ENCODE assay signal across 29 mouse cellular contexts in genomic region chr13:104100416-104100815, GRCm38 (mm10). TPM values are rescaled to one million over a fixed set of nuclear protein-coding genes. Genes with fewer than 3 reads are reported as not detected.
DNase-seq lines count a peak whose midpoint lies in the region; ATAC-seq and TF ChIP-seq lines count a peak whose summit lies in the region.
"Had no signal": no experiment of that assay in that cellular context is flagged by ENCODE, and none has a peak within 500 bp of the region (broad histone marks: within the 10 kb centered on the region; RNA-seq: fewer than 3 reads in every experiment).

No protein-coding gene starts in this region.

- H3K27ac ChIP-seq in heart, adult 2 months, result no peak overlapping the region
- no peak overlapping the region for H3K27ac ChIP-seq in layer of hippocampus, adult 2 months
- H3K27ac ChIP-seq in MEL (ENCODE audit: control insufficient read depth, low read depth, low read length), result no peak overlapping the region
- H3K27ac ChIP-seq: forebrain, embryonic 13.5 days; gastrocnemius, adult 2 months; heart, embryonic 13.5 days; hindbrain, embryonic 12.5 days; kidney, postnatal 0 days; limb, embryonic 12.5 days; liver, embryonic 13.5 days; macrophage; neural tube, embryonic 12.5 days had no signal

- TF ChIP-seq EP300 in heart, adult 2 months (IDR thresholded peaks at IDR 0.05; ENCODE audit: insufficient read depth, low read depth, low read length), result no peak
- no peak for TF ChIP-seq EP300 in MEL (IDR thresholded peaks at IDR 0.05; ENCODE audit: low read depth in 1 of 2, low read length in 2 of 2)

- ATAC-seq in megakaryocyte-erythroid progenitor cell, adult 5-6 weeks (replicated peaks; ENCODE audit: low FRiP score, low TSS enrichment, poor library complexity, severe bottlenecking), result peak; percentile 66
- ATAC-seq: forebrain, embryonic 13.5 days; inflammation-experienced regulatory T-cells, adult 6 months had no signal

- intact Hi-C loops in heart, adult 2 months (cut with DNase I), result no loop called here

- H3K79me2 ChIP-seq in heart, adult 2 months (replicated peaks; ENCODE audit: control insufficient read depth, insufficient read depth, low read length), result no peaks in the 10 kb centered on the region
- no peaks in the 10 kb centered on the region; the same call in 1 of the 2 replicates for H3K79me2 ChIP-seq in MEL (ENCODE audit: control insufficient read depth, insufficient read depth, low read length, poor library complexity)

- no peak for TF ChIP-seq POLR2A in heart, adult 2 months (IDR thresholded peaks at IDR 0.05; ENCODE audit: insufficient read depth, low read depth, low read length)
- TF ChIP-seq POLR2A in MEL (IDR thresholded peaks at IDR 0.05; ENCODE audit: control insufficient read depth in 1 of 2, insufficient read depth in 1 of 2, low read depth in 1 of 2, low read length in 2 of 2, poor library complexity in 1 of 2), result no peak

- DNase-seq in heart, adult 11 months, result peak; percentile 60
- DNase-seq in heart, adult 2 months, result no peak
- no peak for DNase-seq in layer of hippocampus, adult 2 months (ENCODE audit: low spot score in 2 of 2)
- DNase-seq in layer of hippocampus, postnatal 10 days (ENCODE audit: low spot score in 2 of 2), result no peak
- no peak for DNase-seq in MEL (ENCODE audit: low read depth, low spot score)
- no peak for DNase-seq in adrenal gland, postnatal 10 days
- no peak for DNase-seq in gastrocnemius, adult 18-20 months (ENCODE audit: low spot score)
- DNase-seq: adrenal gland, postnatal 14 days; cerebellum, adult 11 months; cerebellum, adult 9-10 months; cerebellum, postnatal 36 days; gastrocnemius, adult 2 months; gastrocnemius, postnatal 36 days; heart, postnatal 10 days; kidney, adult 8-10 months; layer of hippocampus, adult 9-11 months; liver, embryonic 13.5 days; lung, adult 2 months; lung, postnatal 10 days had no signal

- TF ChIP-seq CTCF in heart, adult 2 months (IDR thresholded peaks at IDR 0.05), result no peak
- TF ChIP-seq CTCF in layer of hippocampus, adult 2 months (conservative IDR thresholded peaks at IDR 0.05), result peak; percentile 28
- TF ChIP-seq CTCF in MEL (IDR thresholded peaks at IDR 0.05 in 2 of 3, conservative IDR thresholded peaks at IDR 0.05 in 1 of 3; ENCODE audit: control insufficient read depth in 1 of 3, insufficient read depth in 1 of 3, low read depth in 2 of 3, low read length in 3 of 3, poor library complexity in 1 of 3, severe bottlenecking in 1 of 3), result peak in 2 of 3 experiments; percentile 19 to 31; a peak in 1 of 6 replicates

- H3K9ac ChIP-seq in heart, adult 2 months (ENCODE audit: low read depth, low read length), result no peak overlapping the region
- no peak overlapping the region for H3K9ac ChIP-seq in MEL (ENCODE audit: control insufficient read depth, low read depth, low read length, poor library complexity, severe bottlenecking)
- H3K9ac ChIP-seq: forebrain, embryonic 13.5 days; heart, embryonic 13.5 days; hindbrain, embryonic 12.5 days; limb, embryonic 12.5 days; liver, embryonic 13.5 days; neural tube, embryonic 12.5 days had no signal

- H3K9me3 ChIP-seq in MEL (replicated peaks; ENCODE audit: insufficient read depth, low read length), result no peaks in the 10 kb centered on the region
- H3K9me3 ChIP-seq: hindbrain, embryonic 12.5 days; liver, embryonic 13.5 days had no signal

- no peaks in the 10 kb centered on the region for H3K27me3 ChIP-seq in heart, adult 2 months (ENCODE audit: control insufficient read depth, insufficient read depth, low read length)
- H3K27me3 ChIP-seq in MEL (ENCODE audit: control insufficient read depth in 1 of 2, insufficient read depth in 2 of 2, low read length in 2 of 2), result no peaks in the 10 kb centered on the region
- H3K27me3 ChIP-seq: forebrain, embryonic 13.5 days; heart, embryonic 13.5 days; hindbrain, embryonic 12.5 days; limb, embryonic 12.5 days; liver, embryonic 13.5 days; neural tube, embryonic 12.5 days had no signal

- no peaks in the 10 kb centered on the region for H3K36me3 ChIP-seq in heart, adult 2 months (ENCODE audit: control insufficient read depth, insufficient read depth, low read length)
- H3K36me3 ChIP-seq in MEL (ENCODE audit: control insufficient read depth in 1 of 2, insufficient read depth in 2 of 2, low read length in 2 of 2), result peaks cover 0 to 8% of the 10 kb centered on the region in 2 experiments; a peak in 2 of 4 replicates
- H3K36me3 ChIP-seq: hindbrain, embryonic 12.5 days; limb, embryonic 12.5 days; neural tube, embryonic 12.5 days had no signal

- no peak; the same call in none of the 2 replicates for TF ChIP-seq RAD21 in MEL (IDR thresholded peaks at IDR 0.05; ENCODE audit: low read depth, low read length)

- H3K4me1 ChIP-seq in heart, adult 2 months (ENCODE audit: control insufficient read depth, insufficient read depth, low read length), result peaks cover 5% of the 10 kb centered on the region; the same call in 1 of the 2 replicates
- H3K4me1 ChIP-seq in MEL (ENCODE audit: control insufficient read depth in 1 of 2, insufficient read depth in 2 of 2, low read length in 2 of 2), result peaks cover 0 to 10% of the 10 kb centered on the region in 2 experiments; a peak in 2 of 4 replicates
- H3K4me1 ChIP-seq: forebrain, embryonic 13.5 days; hindbrain, embryonic 12.5 days; limb, embryonic 12.5 days; liver, embryonic 13.5 days; neural tube, embryonic 12.5 days had no signal

- no peak overlapping the region for H3K4me3 ChIP-seq in heart, adult 2 months
- no peak overlapping the region for H3K4me3 ChIP-seq in layer of hippocampus, adult 2 months
- no peak overlapping the region for H3K4me3 ChIP-seq in MEL (ENCODE audit: control insufficient read depth in 1 of 2, insufficient read depth in 1 of 2, low read depth in 2 of 2, low read length in 2 of 2)
- H3K4me3 ChIP-seq: forebrain, embryonic 13.5 days; gastrocnemius, adult 2 months; heart, embryonic 13.5 days; hindbrain, embryonic 12.5 days; limb, embryonic 12.5 days; liver, embryonic 13.5 days; myocyte; neural tube, embryonic 12.5 days had no signal

- WGBS in heart, adult 2 months, result 84% methylated on average over 4 of the region's 4 CpGs

TF ChIP-seq in MEL, 35 proteins besides CTCF, POLR2A, EP300 and RAD21:
- TF ChIP-seq HCFC1 (IDR thresholded peaks at IDR 0.05; ENCODE audit: low read depth, low read length), result no peak
- TF ChIP-seq ETS1 (IDR thresholded peaks at IDR 0.05; ENCODE audit: low read depth, low read length), result no peak
- no peak for TF ChIP-seq ZMIZ1 (IDR thresholded peaks at IDR 0.05; ENCODE audit: low read depth, low read length)
- TF ChIP-seq MYB (IDR thresholded peaks at IDR 0.05; ENCODE audit: low read depth, low read length), result no peak
- TF ChIP-seq TBP (IDR thresholded peaks at IDR 0.05; ENCODE audit: low read depth, low read length), result no peak
- TF ChIP-seq MEF2A (IDR thresholded peaks at IDR 0.05; ENCODE audit: extremely low read depth, insufficient replicate concordance, low read depth, low read length, poor library complexity, severe bottlenecking), result no peak
- no peak for TF ChIP-seq UBTF (IDR thresholded peaks at IDR 0.05; ENCODE audit: borderline replicate concordance, insufficient read depth, low read depth, low read length)
- no peak for TF ChIP-seq RCOR1 (IDR thresholded peaks at IDR 0.05; ENCODE audit: low read depth, low read length)
- TF ChIP-seq MXI1 (IDR thresholded peaks at IDR 0.05; ENCODE audit: low read depth, low read length), result no peak
- TF ChIP-seq ZNF384 (IDR thresholded peaks at IDR 0.05; ENCODE audit: low read depth, low read length), result no peak
- TF ChIP-seq NRF1 (IDR thresholded peaks at IDR 0.05; ENCODE audit: insufficient read depth, low read depth, low read length, poor library complexity, severe bottlenecking), result no peak
- TF ChIP-seq E2F4 (IDR thresholded peaks at IDR 0.05; ENCODE audit: borderline replicate concordance, low read depth, low read length), result no peak
- no peak for TF ChIP-seq GABPA (IDR thresholded peaks at IDR 0.05; ENCODE audit: low read depth, low read length)
- no peak for TF ChIP-seq CHD2 (IDR thresholded peaks at IDR 0.05; ENCODE audit: low read length)
- no peak for TF ChIP-seq GATA1 (IDR thresholded peaks at IDR 0.05; ENCODE audit: low read depth, low read length)
- no peak for TF ChIP-seq ZC3H11A (IDR thresholded peaks at IDR 0.05; ENCODE audit: low read depth, low read length)

RNA-seq across cellular contexts. Expression of gene Nln, which starts 9.0 kb away (rescaled TPM):
- 10 to 100 TPM in 1 of 2 experiments, 1 to 10 TPM in 1; 8.8 to 11.0 TPM for total RNA-seq in heart, adult 2 months (2021)
- 4.5 and 5.3 TPM in 2 replicates for polyA plus RNA-seq in heart, adult 2 months (2012; rRNA removed)
- 10 to 100 TPM; 20.6 to 20.7 TPM for total RNA-seq in layer of hippocampus, adult 2 months (2021)
- total RNA-seq in layer of hippocampus, postnatal 10 days (2021), result 10 to 100 TPM; 43.4 to 50.8 TPM
- 14.2 and 15.4 TPM in 2 replicates for total RNA-seq in MEL (2012; rRNA removed)
- polyA plus RNA-seq in MEL (2012; ENCODE audit: insufficient read depth in 1 of 2, insufficient read length in 2 of 2, low read depth in 1 of 2, low replicate concordance in 2 of 2, missing spikeins in 1 of 2), result 100 to 1,000 TPM in 1 of 2 experiments, 10 to 100 TPM in 1; 16.1 to 229 TPM
- total RNA-seq in megakaryocyte-erythroid progenitor cell, adult 5-6 weeks (2014; fragmentation: Nextera tagmentation), result 29.4 and 34.9 TPM in 2 replicates
- 47.9 and 58.8 TPM in 2 replicates for total RNA-seq in megakaryocyte-erythroid progenitor cell, adult 5-6 weeks (2017)
- total RNA-seq in adrenal gland, postnatal 10 days (2021), result 10 to 100 TPM; 27.2 to 28.4 TPM
- 1 to 10 TPM; 4.7 to 7.0 TPM for total RNA-seq in gastrocnemius, adult 18-20 months (2021)

RNA-seq across cellular contexts. Expression of gene Sgtb, which starts 9.1 kb away (rescaled TPM):
- total RNA-seq in heart, adult 2 months (2021), result under 1 TPM; 0.57 to 0.99 TPM
- polyA plus RNA-seq in heart, adult 2 months (2012; rRNA removed), result 0.39 and 0.70 TPM in 2 replicates
- total RNA-seq in layer of hippocampus, adult 2 months (2021), result 10 to 100 TPM; 72.5 to 81.0 TPM
- total RNA-seq in layer of hippocampus, postnatal 10 days (2021), result 10 to 100 TPM; 56.7 to 62.0 TPM
- 0.03 TPM in 1 of 2 replicates, not detected in the other for total RNA-seq in MEL (2012; rRNA removed)
- under 1 TPM in 1 of 2 experiments, not detected in 1; 0.11 TPM for polyA plus RNA-seq in MEL (2012; ENCODE audit: insufficient read depth in 1 of 2, insufficient read length in 2 of 2, low read depth in 1 of 2, low replicate concordance in 2 of 2, missing spikeins in 1 of 2)
- not detected in 2 replicates for total RNA-seq in megakaryocyte-erythroid progenitor cell, adult 5-6 weeks (2014; fragmentation: Nextera tagmentation)
- total RNA-seq in megakaryocyte-erythroid progenitor cell, adult 5-6 weeks (2017), result not detected in 2 replicates
- total RNA-seq in adrenal gland, postnatal 10 days (2021), result 1 to 10 TPM; 5.2 to 7.6 TPM
- under 1 TPM; 0.30 to 0.57 TPM for total RNA-seq in gastrocnemius, adult 18-20 months (2021)

Comparison
In these comparisons a context has a peak if more than half of its experiments do, and no peak if none do; other contexts are left out.
1. RNA of gene Sgtb, which starts 9.1 kb away (total RNA-seq): 72.5 to 81.0 TPM in layer of hippocampus, adult 2 months and 56.7 to 62.0 TPM in layer of hippocampus, postnatal 10 days; 5.2 to 7.6 TPM in adrenal gland, postnatal 10 days, 0.57 to 0.99 TPM in heart, adult 2 months, 0.30 to 0.57 TPM in gastrocnemius, adult 18-20 months, 0.03 TPM in MEL and not detected in megakaryocyte-erythroid progenitor cell, adult 5-6 weeks; every median in the first group is over 4 times any median in the second.